Mouse (Mus musculus) v-Abl transformed pro-B cells (cell line): ENCODE results near the gene Rptn.

Experiments
- in situ Hi-C, 2 experiments: fragments of 400-800 bp; cut with MboI; formaldehyde crosslinking; loops; one replicate each; pipeline ENCODE4 v1.15.1; 2025; ENCODE audit not compliant: unreplicated experiment in 2 of 2

Gene Rptn

GRCm38 (mm10) chr3:93447138-93447841 is 53.8 kb downstream of the Rptn start:
- in situ Hi-C loops = no loop called here
